Mouse (Mus musculus) right cerebral cortex, postnatal 36 days (tissue): ENCODE results near the gene Sgms1.

ENCODE experiments used
- DNase-seq, 2 experiments: peaks; one replicate each; pipeline ENCODE4 v3.0.0; 2022; ENCODE audit warnings: low spot score in 2 of 2, mixed read lengths in 1 of 2

Sgms1 gene

DNA sequence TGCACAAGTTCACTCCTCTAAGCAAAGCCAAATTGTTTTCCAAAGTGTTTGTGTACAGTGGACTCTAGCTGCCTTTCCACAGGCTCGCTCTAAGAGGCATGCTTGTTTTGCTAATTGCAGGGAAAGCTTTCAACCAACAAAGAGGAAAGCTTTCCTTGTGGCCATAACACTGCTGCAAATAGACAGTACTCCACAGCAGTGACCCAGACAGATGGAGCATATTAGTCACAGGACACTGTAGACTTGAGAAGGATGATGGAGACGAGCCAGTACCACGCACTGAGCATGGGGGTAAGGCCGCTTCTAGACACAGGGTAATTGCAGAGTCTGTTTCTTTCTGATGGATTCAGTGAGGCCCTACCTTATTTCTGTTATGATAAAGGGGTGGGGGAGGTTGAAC is 33.3 kb downstream of the Sgms1 start:
- no peak for DNase-seq

DNA sequence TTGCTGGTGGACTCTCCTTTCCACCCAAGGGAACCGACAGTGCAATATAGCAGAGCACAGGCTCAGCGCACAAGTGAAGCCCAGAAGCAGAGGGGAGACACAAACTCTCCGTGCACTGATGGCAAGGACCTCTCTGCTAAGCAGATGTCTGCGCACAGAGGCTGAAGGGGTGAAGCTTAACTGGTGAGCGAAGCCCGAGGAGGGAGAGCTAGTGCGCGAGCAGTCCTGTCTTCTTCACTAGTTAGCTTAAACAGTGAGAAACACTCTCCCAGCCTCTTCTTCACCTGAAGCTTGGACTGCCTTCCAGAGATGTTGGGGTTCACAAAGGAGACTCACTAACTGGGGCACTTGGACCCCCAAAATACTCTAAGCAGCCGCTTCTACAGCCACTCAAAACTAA is 36.1 kb downstream of the Sgms1 start:
- DNase-seq: no peak

DNA sequence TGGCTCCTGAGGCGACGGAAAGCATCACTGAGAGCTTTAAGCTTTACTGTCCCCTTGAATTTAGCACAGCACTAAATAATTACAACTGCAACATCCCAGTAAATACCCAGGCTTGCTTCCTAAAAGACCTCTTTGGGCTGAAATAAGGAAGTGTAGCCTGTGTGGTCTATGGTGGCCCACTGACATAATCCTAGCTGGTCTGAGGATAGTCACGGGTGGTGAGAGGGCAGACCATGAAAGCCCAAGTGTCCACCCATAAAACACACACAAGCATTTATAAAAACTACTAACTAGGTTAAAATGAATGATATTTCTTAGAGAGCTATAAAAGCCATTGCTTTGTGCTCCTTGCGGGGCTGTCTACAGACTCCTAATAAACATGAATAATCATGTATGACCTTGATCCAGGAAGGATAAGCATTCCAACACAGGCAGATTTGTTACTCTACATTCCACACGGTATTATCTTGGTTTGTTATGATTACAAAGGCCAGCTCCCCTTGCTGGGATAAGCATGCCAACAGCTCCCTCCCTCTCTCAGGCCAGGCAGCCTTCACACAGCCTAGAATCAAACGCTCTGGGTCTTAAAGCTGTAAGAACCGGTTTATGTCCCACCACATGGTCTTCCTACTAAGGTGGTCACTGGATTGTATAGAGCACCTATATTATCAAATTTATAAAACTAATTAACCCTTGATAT is 40.4 kb downstream of the Sgms1 start:
- no peak for DNase-seq

DNA sequence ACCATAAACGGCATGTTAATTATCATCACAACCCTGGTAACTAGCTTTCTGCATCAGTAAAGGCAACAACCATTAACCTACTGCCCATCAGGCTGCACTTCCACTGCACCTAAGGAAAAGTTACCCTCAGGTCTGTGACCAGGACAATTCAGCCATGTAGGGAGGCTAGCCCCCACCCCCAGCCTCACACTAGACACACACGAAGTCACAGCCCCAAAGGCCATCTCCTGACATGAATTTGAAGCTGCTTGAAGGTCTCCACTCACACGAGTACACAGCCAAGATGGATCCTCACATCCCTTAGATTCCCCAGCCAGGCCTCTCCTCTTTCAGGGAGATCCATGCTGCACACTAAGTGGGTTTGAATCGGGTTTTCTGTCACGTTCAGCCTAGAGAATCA is 42.0 kb downstream of the Sgms1 start:
- DNase-seq: no peak

DNA sequence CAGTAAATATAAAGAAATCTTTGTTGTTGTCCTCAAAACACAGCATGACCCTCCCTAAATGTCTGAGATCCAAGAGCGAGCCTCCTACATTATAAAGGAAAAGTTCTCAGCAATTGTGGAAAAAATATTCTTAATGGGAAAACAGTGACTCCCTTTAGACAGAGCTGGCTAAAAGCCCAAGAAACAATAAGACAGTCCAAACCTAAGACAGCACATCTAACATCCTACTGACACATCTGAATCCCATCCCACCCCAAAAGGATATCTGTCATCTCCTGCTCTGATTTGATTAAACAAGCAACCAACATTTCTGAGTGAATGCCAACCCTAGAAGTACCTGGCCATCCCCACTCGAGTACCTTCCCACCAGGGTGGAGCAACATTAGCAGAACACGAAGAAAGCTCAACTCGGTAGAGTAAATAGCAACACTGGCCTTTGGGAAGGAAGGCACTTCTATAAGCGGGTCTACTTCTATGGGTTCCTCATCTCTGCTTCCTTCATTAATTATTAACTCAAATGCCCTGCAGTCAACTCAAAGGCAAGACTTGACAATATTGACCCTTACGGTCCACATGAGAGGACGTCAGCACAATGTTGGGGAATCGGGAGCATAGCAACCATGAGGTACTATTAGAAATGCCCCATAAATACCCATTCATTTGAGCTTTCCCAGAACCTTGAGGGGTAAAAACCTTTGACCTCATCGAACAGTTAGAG is 42.7 kb downstream of the Sgms1 start:
- DNase-seq: no peak

DNA sequence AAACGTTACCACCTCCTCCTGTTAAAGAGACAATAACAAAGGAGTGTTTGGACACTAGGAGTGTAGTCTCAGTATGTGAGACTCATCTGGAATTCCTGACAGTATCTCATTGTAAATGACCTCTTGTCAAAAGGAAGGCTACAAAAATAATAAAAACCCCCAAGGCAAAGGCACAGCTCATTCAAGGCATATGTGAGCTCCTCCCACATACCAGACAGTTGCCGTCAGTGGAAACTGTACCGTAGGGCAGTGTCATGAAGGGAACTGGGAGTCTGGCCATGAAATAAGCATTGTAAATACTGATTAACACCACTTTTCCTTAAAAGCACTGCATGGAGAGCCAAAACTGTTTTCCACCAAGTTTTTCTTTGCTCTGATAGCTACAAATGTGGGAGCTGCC is 43.3 kb downstream of the Sgms1 start:
- no peak for DNase-seq

DNA sequence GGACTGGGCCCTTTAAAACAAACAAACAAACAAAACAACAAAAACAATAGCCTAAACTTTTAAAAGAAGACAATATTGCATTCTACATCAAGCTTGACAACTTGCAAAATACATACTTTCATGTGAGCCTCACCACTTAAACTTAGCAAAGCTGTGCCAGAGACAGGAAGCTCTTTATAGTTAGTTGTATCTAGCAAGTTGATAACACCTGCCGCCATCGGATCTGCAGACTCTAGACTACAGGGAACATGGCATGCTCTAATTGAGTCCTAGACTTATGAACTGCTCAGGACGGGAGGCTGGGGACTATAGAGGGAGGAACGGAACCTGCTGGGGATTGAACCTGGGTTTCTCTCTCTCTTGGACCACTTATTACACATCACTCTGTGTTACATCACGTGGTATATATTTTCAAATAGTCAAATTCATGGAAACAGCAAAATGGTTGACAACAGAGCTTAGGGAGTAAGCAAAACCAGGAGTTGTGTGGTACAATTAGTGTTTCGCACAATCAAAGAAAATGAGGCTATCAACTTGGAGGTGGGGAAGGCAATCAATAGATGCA is 44.3 kb downstream of the Sgms1 start:
- no peak for DNase-seq

DNA sequence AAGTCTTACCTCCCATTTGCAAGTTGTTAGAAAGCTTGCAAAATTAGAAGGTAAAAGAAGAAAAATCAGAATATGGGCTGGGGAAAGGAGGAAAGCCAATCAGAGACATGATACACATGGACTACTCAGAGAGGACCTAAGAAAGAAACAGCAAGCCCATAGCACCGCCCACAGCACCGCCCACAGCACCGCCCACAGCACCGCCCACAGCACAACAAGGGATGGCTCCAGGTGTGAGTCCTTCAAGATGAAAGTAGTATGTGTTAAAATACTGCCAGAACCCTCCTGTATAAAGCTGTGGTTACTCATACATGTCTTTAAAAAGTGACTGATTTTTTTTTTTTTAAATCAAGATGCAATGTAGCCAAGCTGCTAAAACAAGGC is 44.8 kb downstream of the Sgms1 start:
- no peak for DNase-seq

DNA sequence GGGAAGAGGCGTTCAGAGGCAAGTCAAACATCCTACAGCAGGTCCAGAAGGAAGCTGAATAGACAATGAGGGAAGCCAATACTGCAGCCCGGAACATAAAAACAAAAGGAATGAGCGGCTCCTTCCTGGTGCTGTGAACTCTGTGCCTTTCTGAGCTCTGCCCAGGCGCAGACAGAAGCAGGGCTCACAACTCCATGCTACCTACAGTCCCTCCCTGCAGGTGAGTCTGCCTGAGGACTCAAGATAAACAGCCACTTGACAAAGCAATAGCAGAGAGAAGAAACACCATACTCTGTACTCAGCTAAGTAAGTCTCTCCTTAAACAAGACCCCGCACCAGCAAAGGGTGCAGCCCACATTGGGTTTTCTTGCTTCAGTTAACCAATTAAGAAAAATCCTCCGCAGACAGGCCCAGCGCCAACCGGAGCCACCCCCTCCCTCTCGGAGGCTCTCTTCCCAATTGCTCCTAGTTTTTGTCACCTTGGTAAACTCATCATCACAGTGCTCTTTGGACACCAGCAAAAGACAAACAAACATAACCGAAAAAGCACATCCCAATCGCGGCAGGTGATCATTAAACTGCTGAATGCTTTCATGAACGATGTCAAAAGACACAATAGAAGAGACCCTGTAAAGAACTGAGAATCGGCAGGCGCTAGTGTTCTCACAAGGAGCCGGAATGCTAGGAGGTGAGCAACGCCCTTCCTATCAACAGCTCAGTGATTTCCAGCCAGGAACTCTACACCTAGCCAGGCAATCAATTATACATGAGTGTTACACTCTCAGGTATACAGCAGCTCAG is 45.4 kb downstream of the Sgms1 start:
- DNase-seq: no peak

DNA sequence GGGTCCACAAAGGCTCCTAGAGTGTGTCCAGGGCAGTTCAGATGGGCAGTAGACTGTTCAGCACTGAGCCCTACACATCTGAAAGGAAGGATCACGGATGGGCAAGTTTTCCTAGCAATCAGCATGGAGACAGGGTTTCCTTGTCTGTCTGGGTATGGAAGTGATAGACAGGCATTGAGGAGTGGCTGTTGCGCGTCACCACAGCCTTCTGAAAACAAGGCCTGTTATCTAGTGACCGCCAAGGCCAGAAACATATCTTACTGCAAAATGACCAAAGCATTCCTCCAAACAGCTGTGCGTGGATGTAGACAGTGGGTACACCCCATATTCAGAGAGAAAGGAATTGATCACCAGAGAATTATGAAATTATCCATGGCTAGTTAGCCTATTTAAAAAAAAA is 47.1 kb downstream of the Sgms1 start:
- DNase-seq: no peak

DNA sequence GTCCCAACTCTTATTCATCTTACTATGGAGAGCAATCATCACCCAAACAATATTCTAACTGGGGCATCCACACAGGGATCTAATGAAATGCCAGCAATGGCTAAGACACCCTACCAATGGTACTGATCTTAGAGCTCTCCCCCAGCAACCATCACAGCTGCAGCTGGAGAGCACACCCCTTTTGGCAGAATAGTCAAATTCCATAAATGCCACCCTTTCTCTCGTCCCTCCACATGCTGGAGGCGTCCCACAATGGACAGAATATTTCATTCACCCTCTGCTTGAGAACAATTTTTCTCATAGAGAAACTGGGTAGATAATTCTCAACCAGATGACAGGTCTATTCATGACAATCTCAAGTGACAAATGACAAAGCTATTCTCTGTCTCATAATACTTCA is 48.4 kb downstream of the Sgms1 start:
- DNase-seq: no peak

DNA sequence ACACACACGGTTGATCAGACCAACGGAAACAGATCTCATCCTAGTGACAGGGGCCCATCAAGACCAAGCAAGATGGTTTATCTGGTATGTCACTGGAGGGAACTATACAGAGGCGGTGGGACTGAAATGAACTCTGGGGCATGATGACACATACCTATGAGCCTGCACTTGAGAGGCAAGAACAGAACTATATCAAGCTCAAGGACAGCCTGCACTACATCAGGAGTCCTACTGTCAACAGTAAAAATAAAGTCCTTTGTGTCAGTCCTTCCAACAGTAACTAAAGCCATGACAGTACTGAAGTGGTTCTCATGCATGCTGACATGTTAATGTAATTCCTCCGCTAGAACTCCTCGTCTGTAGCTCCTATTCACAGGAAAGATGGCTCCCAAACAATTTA is 49.3 kb downstream of the Sgms1 start:
- no peak for DNase-seq

DNA sequence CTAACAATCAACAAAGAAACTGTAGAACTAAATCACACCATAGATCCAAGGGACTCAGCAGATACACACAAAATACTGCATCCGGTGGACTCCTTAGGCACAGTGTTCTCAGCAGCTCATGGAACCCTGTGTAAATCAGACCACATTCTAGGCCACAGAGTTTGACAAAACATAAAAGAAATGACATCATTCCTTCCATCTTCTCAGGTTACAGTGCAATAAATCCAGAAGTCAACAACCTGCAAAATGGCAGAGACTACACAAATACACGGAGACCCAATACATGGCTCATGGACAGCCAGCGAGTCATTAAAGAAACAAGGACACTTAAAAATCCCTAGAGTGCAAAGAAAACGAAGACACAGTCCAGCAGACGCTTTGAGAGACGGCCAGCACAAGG is 51.8 kb downstream of the Sgms1 start:
- no peak for DNase-seq

DNA sequence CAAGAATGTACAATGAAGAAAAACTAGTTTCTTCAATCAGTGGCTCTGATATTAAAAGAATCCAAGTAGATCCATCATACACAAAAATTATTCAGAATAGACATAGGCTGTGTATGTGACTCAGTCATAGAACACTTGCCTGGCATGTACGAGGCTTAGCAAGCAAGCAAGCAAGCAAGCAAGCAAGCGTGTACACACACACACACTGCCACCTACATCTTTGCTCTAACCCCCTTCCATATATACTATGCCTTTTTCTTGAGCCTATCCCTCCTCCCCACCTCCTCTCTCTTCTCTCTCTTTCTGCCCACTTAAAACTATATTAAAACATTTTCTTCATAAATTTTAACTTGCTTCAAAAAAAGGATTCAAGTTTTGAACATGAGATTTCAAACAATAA is 54.8 kb downstream of the Sgms1 start:
- DNase-seq: peak in 1 of 2 experiments; percentile 40

DNA sequence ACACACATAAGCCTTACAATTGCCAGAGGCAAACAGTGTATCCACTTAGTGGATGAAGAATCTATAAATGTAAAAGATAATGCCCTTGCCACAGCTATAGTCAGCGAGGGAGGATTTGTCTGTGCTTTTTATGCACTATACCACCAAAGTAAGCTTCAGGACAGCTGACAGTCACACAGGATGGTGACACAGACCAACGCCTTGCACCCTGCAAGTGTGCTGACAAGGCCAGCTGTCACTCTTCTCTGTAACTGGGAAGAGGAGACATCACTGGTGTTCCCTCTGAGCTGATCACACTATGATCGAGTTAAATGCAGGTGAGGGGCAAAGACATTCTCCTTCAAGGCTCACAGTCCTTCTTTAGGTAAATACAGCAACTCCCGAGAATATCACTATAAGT is 56.0 kb downstream of the Sgms1 start:
- no peak for DNase-seq

DNA sequence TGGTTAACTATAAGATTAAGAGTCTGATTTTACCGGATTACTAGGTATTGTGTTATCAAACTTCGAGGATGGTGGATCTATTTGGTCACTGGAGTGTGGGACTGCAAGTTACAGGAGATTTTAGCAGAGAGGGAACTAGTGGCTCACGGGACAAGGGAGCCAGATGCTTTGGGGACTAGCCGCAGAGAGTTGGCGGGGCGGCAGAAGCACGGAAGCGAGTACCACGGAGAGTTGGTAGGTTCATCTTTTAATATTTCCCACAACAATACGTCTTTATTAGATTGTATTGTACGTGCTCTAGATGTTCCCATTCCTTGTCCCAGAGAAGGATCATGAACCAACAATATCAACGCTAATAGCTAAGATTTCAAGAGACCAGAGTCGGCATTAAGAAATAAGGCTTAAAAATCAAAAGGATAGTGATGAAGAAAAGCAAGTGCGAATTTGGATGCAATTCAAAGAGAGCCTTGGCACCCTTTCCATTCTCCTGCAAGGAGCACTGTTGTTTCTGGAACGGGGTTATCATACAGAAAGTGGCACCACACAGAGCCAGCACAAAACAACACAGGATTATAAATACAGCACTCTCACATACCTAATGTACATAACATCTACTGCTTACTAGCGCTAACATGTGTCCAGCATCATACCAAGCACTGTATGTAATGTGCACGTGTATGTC is 56.6 kb downstream of the Sgms1 start:
- no peak for DNase-seq

DNA sequence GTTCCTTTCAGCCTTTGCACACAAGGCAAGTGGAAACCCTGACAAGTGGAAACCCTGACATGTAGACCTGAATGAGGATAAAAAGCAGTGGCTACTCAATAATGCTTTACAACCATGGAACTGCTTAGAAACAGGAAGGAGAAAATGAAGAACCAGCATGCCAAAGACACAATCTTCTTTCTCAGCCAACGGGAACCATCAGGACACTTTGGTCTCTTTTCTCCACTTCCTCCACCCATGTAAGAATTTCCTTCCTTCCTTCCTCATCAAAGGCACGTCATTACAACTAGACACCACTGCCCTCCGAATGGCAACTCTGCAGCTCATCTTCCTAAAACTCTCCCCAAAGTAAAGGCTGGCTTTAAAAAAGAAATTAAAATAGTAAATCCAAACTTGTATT is 59.3 kb downstream of the Sgms1 start:
- DNase-seq: no peak

DNA sequence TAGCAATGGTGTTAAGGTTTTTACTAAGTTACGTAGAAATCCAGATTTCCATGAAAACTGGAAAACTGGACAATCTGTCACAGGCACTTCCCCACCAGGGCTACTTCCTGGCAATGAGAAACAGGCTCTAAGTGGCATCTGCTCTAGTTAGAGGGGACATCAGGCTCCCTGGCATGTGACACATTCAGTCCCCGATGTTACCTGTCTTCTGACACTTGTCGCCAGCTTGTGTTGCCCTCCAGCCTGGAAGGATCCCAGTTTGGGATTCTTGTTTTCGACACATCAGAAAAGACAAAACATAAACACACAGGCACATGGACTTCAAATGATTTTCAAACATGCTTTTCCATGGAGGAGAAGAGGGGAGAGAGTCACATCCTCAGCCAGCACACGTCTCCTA is 60.0 kb downstream of the Sgms1 start:
- no peak for DNase-seq

DNA sequence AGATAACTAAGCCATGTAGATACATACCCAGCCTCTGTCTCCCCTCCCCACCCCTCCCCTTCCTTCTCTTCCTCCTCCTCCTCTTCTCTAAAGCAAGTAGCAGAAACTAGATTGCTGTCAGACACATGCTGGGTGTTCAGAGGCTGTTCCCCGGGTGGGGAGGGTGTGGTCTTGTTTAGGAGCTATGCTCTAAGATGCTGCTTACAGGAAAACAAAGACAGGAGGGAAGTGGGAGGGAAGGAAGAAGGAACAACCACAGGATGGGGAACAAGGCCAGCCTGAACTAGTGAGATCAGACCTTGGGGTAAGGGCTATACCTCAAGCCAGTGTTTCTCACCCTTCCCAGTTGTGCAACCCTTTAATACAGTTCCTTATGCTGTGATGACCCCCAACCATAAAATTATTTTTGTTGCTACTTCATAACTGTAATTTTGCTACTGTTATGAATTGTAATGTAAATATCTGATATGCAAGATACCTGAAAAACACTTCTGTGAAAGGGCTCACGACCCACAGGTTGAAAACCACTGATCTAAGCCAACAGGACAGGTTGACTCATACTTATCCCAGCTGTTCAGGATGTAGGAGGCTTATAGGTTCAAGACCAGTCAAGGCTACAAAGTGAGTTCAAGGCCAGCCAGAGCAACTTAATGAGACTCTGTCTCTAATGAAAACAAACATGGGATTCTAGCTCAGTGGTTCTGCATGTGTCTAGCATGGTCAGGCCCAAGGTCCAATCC is 61.3 kb downstream of the Sgms1 start:
- DNase-seq: no peak

DNA sequence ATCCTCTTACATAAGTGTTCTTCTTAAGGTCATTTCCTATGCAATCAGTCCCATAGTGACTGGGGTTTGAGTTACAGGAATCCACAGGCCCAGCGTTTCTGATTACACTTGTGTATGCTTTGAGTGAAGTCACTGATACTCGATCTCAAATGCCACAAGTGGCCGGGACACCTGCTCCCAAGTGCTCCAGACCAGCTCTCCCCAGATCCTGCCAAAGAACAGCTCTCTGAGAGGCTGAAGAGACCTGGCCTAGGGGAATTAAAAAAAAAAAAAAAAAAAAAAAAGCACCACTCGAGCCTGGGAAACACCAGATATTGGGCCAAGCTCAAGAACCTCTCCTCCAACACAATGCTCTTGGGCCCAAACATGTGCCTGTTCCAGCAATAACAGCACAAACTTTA is 62.9 kb downstream of the Sgms1 start:
- no peak for DNase-seq

DNA sequence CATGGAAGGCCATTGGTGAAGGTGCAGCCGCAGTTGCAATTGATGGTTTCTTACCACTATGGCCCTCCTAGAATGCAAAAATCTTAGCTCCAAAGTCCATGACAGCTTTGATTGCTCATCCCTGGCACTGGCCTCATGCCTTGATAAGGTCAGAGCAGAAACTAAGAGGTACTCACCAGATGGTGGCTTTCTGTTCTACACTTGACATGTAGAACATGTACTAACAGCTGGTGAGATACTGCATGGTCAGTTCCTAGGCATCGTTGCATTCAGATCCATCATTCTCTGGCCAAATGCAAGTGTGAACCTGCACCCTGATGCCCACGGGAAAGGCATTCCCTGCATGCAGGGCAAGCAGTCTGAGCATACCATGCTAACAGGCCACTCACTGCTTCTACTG is 63.4 kb downstream of the Sgms1 start:
- DNase-seq: no peak
